ENCODE assay signal across 8 mouse cellular contexts in genomic region chr7:83477661-83478121, GRCm38 (mm10).
DNase-seq lines count a peak whose midpoint lies in the region; ATAC-seq and TF ChIP-seq lines count a peak whose summit lies in the region.

No protein-coding gene starts in this region.

- no peak overlapping the region for H3K4me3 ChIP-seq in lung, embryonic 16.5 days (ENCODE audit: low read length)
- H3K4me3 ChIP-seq in forebrain, postnatal 0 days (ENCODE audit: low read depth, low read length), result no peak overlapping the region
- H3K4me3 ChIP-seq in neural tube, embryonic 13.5 days, result no peak overlapping the region

- peak; percentile 63 for ATAC-seq in lung, embryonic 16.5 days (ENCODE audit: low read depth)
- peak; percentile 62; the same call in 1 of the 2 replicates for ATAC-seq in forebrain, postnatal 0 days
- ATAC-seq in neural tube, embryonic 13.5 days (ENCODE audit: low read depth), result peak; percentile 86

- peaks cover 26% of the 10 kb centered on the region for H3K4me1 ChIP-seq in lung, embryonic 16.5 days (replicated peaks; ENCODE audit: control insufficient read depth, insufficient read depth, low read length)
- peaks cover 20% of the 10 kb centered on the region; the same call in 1 of the 2 replicates for H3K4me1 ChIP-seq in forebrain, postnatal 0 days (ENCODE audit: insufficient read depth)
- peaks cover 13% of the 10 kb centered on the region; the same call in 1 of the 2 replicates for H3K4me1 ChIP-seq in neural tube, embryonic 13.5 days (replicated peaks)

- peak overlapping the region; percentile 9; the same call in 1 of the 2 replicates for H3K27ac ChIP-seq in lung, embryonic 16.5 days (ENCODE audit: low read length)
- H3K27ac ChIP-seq in forebrain, postnatal 0 days (ENCODE audit: low read depth, low read length), result no peak overlapping the region
- peak overlapping the region; percentile 53 for H3K27ac ChIP-seq in neural tube, embryonic 13.5 days (replicated peaks)

- H3K9me3 ChIP-seq in lung, embryonic 16.5 days (ENCODE audit: control insufficient read depth, low read length), result no peaks in the 10 kb centered on the region
- H3K9me3 ChIP-seq in forebrain, postnatal 0 days (ENCODE audit: low read length), result no peaks in the 10 kb centered on the region
- H3K9me3 ChIP-seq in neural tube, embryonic 13.5 days, result no peaks in the 10 kb centered on the region

- intact Hi-C loops in heart, postnatal 36 days (cut with DNase I), result no loop called here

- no peak for TF ChIP-seq CTCF in forebrain, postnatal 0 days (IDR thresholded peaks at IDR 0.05; ENCODE audit: low read depth)

- 12% methylated on average over 7 of the region's 7 CpGs for WGBS in lung, embryonic 16.5 days
- 4% methylated on average over 7 of the region's 7 CpGs for WGBS in forebrain, postnatal 0 days
- WGBS in neural tube, embryonic 13.5 days, result 20% methylated on average over 7 of the region's 7 CpGs

- peak overlapping the region; percentile 28 for H3K4me2 ChIP-seq in lung, embryonic 16.5 days (ENCODE audit: low read depth, low read length)
- no peak overlapping the region for H3K4me2 ChIP-seq in forebrain, postnatal 0 days (ENCODE audit: low read depth)
- peak overlapping the region; percentile 12; the same call in 1 of the 2 replicates for H3K4me2 ChIP-seq in neural tube, embryonic 13.5 days

- no peaks in the 10 kb centered on the region for H3K36me3 ChIP-seq in lung, embryonic 16.5 days (ENCODE audit: control insufficient read depth, insufficient read depth, low read length)
- H3K36me3 ChIP-seq in forebrain, postnatal 0 days (ENCODE audit: insufficient read depth), result no peaks in the 10 kb centered on the region
- H3K36me3 ChIP-seq in neural tube, embryonic 13.5 days, result no peaks in the 10 kb centered on the region

- DNase-seq in heart, adult 11 months, result peak; percentile 61
- DNase-seq in heart, postnatal 36 days, result no peak
- no peak for DNase-seq in lung, adult 18-20 months
- peak; percentile 55 for DNase-seq in forebrain, postnatal 0 days
- DNase-seq in thymus, adult 18-20 months, result no peak
- no peak for DNase-seq in urinary bladder, adult 2 months (ENCODE audit: low spot score)

- H3K27me3 ChIP-seq in lung, embryonic 16.5 days (ENCODE audit: control insufficient read depth, insufficient read depth, low read depth, low read length), result no peaks in the 10 kb centered on the region
- H3K27me3 ChIP-seq in forebrain, postnatal 0 days (ENCODE audit: insufficient read depth, low read length), result no peaks in the 10 kb centered on the region
- no peaks in the 10 kb centered on the region for H3K27me3 ChIP-seq in neural tube, embryonic 13.5 days

- no peak overlapping the region for H3K9ac ChIP-seq in lung, embryonic 16.5 days (ENCODE audit: low read length)
- no peak overlapping the region for H3K9ac ChIP-seq in forebrain, postnatal 0 days
- no peak overlapping the region for H3K9ac ChIP-seq in neural tube, embryonic 13.5 days

Comparison
In these comparisons a context has a peak if more than half of its experiments do, and no peak if none do; other contexts are left out.
1. DNase-seq: peak in heart, adult 11 months (single experiment) and forebrain, postnatal 0 days (single experiment); none in heart, postnatal 36 days (0 of 2), lung, adult 18-20 months (0 of 2), thymus, adult 18-20 months (0 of 2) and urinary bladder, adult 2 months (single experiment).
2. Peak in every context shown above with its lines, with median percentiles within 50 percentile points of each other: ATAC-seq.